Comparison of ENCODE assay signal across 26 mouse cellular contexts in genomic region chr3:60524127-60524526, GRCm38 (mm10).
"Had no signal": no experiment of that assay in that cellular context is flagged by ENCODE, and none has a peak within 500 bp of the region (broad histone marks: within the 10 kb centered on the region; RNA-seq: fewer than 3 reads in every experiment).

No protein-coding gene starts in this region.

- H3K36me3 ChIP-seq: embryonic facial prominence, embryonic 10.5 days; embryonic facial prominence, embryonic 12.5 days; embryonic facial prominence, embryonic 13.5 days; embryonic facial prominence, embryonic 15.5 days; forebrain, embryonic 10.5 days; forebrain, embryonic 12.5 days; forebrain, embryonic 15.5 days had no signal

- DNase-seq: cerebellum, adult 2 months; cerebellum, adult 8-10 months; cerebellum, adult 9-10 months; cerebellum, adult 9-11 months; cerebellum, postnatal 14 days; cerebellum, postnatal 25 days; cerebellum, postnatal 36 days; embryo, embryonic 11 days; forebrain, postnatal 0 days; gastrocnemius, postnatal 10 days; gastrocnemius, postnatal 14 days; gastrocnemius, postnatal 25 days; heart, adult 11 months; heart, adult 18-20 months; heart, adult 2 months had no signal

- H3K9me3 ChIP-seq: embryonic facial prominence, embryonic 10.5 days; embryonic facial prominence, embryonic 12.5 days; embryonic facial prominence, embryonic 13.5 days; embryonic facial prominence, embryonic 15.5 days; forebrain, embryonic 10.5 days; forebrain, embryonic 12.5 days; forebrain, embryonic 13.5 days; forebrain, embryonic 15.5 days had no signal

- H3K4me3 ChIP-seq: embryonic facial prominence, embryonic 10.5 days; embryonic facial prominence, embryonic 12.5 days; embryonic facial prominence, embryonic 13.5 days; embryonic facial prominence, embryonic 15.5 days; erythroblast, embryonic 14.5 days; forebrain, embryonic 10.5 days; forebrain, embryonic 12.5 days; forebrain, embryonic 13.5 days; forebrain, embryonic 15.5 days; heart, adult 2 months had no signal

- H3K27ac ChIP-seq: embryonic facial prominence, embryonic 10.5 days; embryonic facial prominence, embryonic 12.5 days; embryonic facial prominence, embryonic 13.5 days; embryonic facial prominence, embryonic 15.5 days; forebrain, embryonic 10.5 days; forebrain, embryonic 12.5 days; forebrain, embryonic 13.5 days; forebrain, embryonic 15.5 days had no signal

- H3K27me3 ChIP-seq: embryonic facial prominence, embryonic 12.5 days; embryonic facial prominence, embryonic 13.5 days; embryonic facial prominence, embryonic 15.5 days; forebrain, embryonic 12.5 days; forebrain, embryonic 13.5 days; forebrain, embryonic 15.5 days had no signal

- ATAC-seq: forebrain, embryonic 13.5 days; forebrain, embryonic 14.5 days; forebrain, embryonic 15.5 days; forebrain, embryonic 16.5 days; forebrain, postnatal 0 days had no signal
